Mouse (Mus musculus): ENCODE measurements around the gene Greb1.

DNA sequence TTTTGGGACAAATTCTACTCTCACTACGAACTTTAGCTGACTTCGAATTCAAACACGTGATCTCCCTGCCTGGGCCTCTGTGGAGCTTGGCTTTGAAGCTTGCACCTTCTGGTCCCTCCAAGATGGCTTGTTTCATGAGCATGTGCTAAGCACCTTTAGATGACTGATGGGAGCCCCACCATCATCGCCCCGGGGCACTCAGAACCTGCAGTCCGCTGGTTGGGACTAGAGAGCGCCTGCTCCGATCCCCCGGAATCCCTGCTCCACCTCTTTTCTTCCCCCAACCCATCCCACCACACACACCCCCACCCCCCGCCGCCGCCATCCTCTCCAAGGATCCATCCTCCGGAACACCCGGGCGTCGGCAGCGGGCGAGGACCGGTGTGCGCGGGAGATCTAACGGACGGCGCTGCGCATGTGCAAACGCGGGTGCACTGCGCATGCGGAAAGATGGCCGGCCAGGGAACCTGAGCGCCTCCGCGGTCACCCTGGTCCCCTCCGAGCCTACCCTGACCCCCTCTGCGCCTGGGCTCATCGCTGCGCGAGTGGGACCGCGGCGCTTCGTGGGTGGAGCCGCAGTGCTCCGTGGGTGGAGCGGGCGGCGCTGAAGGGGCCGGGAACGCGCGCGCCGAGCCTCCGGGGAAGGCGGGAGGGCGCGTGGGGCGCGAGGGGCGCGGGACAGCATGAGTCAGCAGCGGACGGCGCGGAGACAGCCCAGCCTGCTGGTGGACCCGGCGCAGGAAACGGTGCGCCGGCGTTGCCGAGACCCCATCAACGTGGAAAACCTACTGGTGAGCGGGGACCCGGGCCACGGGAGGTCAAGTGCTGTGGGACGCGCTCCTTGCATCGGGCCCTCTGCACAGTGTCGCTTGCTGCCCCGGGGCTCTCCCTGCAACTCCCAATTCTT, 10.1 kb upstream of the Greb1 start, which contains the start of gene E2f6:
- TF ChIP-seq CTCF (IDR thresholded peaks at IDR 0.05; ENCODE audit: low read depth, low read length) = no peak
- no peak for TF ChIP-seq TAL1 (conservative IDR thresholded peaks at IDR 0.05; ENCODE audit: low read depth, low read length)
- TF ChIP-seq GATA1 (IDR thresholded peaks at IDR 0.05; ENCODE audit: borderline replicate concordance, low read length) = no peak

Measured in G1E (cell line).